Mouse (Mus musculus) liver, adult 2 months (tissue): ENCODE measurements at regions not wholly inside any gene's neighbourhood (a gene's known extent, or its start where the extent isn't known, plus 50 kb on each side); places are given as distances from the start of the nearest gene placed in this dataset.

Source experiments
- CTCF ChIP-seq: fragments of 200-500 bp; IDR thresholded peaks from 2 replicates; pipeline ENCODE4 v1.5.1; 2011; ENCODE audit warnings: low read depth, low read length, control low read depth
- POLR2A ChIP-seq: fragments of 200-500 bp; IDR thresholded peaks from 2 replicates; pipeline ENCODE4 v1.6.1; 2011; ENCODE audit warnings: low read length, control low read depth; ENCODE audit not compliant: insufficient read depth; ENCODE audit errors: extremely low read depth

GRCm38 (mm10) chr14:29788351-29788750, 66.7 kb upstream of the Cacna2d3 start:
- TF ChIP-seq POLR2A (no peak), CTCF (no peak)
